Mouse (Mus musculus): ENCODE measurements around the gene Jph3. TPM values are rescaled to one million over a fixed set of nuclear protein-coding genes. Genes with fewer than 3 reads are reported as not detected.

Gene Jph3
- total RNA-seq, 2 experiments from 2014 or later = 285 to 297 TPM

DNA sequence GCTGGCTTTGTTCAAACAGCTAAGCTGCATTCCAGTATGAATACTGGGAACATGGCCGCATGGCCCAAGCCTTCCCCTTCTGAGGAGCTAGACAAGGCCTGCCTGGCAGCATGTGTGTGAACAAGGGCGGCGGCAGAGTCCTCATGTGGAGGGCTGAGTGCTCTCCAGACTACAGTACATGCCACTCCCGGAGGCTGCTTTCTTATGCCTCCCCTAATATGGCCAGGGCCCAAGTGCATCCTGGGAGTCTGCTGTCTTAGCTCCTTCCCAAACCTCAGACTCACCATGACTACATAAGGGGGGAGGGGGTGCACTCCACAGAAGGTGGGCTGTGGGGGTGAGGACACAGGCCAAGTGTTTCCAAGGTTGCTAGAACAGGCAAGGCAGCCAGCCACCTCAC lies 63.2 kb downstream of the Jph3 start:
- no peak for TF ChIP-seq CTCF (IDR thresholded peaks at IDR 0.05)
- no peak overlapping the region for H3K4me3 ChIP-seq
- H3K27ac ChIP-seq = peak overlapping the region; percentile 44; the same call in 1 of the 2 replicates
- no peak for DNase-seq (ENCODE audit: extremely low spot score in 1 of 2, low spot score in 2 of 2)
- intact Hi-C loops (cut with DNase I) = no loop called here

DNA sequence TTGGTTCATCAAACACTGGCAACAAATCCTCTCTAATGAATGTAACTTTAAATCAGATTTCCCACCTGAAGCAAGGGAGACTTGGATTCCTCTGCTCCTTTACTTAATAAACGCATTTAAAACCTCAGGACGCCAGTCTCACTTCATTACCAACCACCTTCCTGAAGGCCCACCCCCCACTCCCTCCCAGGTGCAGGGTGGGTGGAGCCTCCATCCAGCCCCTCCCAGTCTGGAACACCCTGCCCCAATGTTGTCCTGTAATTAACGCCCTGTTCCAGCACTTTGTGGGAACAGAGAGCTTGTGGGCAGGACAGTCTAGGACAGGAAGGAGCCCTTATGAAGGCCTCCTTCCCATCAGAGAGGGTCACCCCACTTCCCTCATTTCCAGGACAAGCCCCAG lies 64.7 kb downstream of the Jph3 start:
- intact Hi-C loops (cut with DNase I) = no loop called here
- DNase-seq (ENCODE audit: extremely low spot score in 1 of 2, low spot score in 2 of 2) = no peak
- Histone ChIP-seq H3K4me3 (no peak overlapping the region), H3K27ac (no peak overlapping the region)
- no peak for TF ChIP-seq CTCF (IDR thresholded peaks at IDR 0.05)

DNA sequence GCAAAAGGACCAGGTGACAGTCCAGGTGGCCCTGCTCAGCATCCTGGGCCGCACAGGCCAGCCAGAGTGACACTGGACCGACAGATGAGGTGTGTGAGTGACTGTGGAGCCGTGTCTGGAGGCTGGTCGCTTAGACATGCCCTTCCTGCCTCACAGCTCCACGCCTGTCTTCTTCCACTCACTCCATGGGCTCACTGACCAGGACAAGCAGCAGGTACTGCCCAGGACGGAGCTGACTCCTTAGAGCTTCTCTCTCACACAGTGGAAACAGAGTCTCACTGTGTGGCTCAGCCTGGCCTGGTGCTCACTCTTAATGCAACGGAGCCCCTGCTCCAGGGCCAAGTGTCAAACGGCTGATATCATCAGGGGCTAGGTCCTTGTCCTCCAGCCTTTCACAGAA lies 66.0 kb downstream of the Jph3 start:
- DNase-seq (ENCODE audit: extremely low spot score in 1 of 2, low spot score in 2 of 2) = no peak
- H3K4me3 ChIP-seq = no peak overlapping the region
- intact Hi-C loops (cut with DNase I) = no loop called here
- no peak overlapping the region for H3K27ac ChIP-seq
- no peak for TF ChIP-seq CTCF (IDR thresholded peaks at IDR 0.05)

DNA sequence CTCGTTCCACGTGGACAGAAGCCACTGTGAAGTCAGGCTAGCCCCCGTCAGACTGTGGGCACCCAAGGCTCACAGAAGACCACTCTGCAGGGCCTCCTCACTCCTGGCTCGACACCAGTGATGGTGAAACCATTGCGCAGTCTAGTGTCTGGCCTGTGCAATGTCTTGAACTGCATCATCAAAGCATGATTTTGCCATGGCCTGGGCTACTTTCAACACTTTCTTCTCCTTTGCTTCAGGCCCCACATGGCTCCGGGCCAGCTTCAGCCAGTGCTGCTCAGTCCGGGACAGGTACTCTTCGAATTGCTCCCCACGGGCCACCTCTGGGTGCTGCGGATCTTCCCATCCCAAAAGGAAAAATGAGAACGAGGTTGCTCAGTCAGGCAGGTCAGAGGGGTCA lies 67.0 kb downstream of the Jph3 start:
- no peak for TF ChIP-seq CTCF (IDR thresholded peaks at IDR 0.05)
- intact Hi-C loops (cut with DNase I) = no loop called here
- no peak for DNase-seq (ENCODE audit: extremely low spot score in 1 of 2, low spot score in 2 of 2)
- Histone ChIP-seq H3K27ac (no peak overlapping the region), H3K4me3 (no peak overlapping the region)

DNA sequence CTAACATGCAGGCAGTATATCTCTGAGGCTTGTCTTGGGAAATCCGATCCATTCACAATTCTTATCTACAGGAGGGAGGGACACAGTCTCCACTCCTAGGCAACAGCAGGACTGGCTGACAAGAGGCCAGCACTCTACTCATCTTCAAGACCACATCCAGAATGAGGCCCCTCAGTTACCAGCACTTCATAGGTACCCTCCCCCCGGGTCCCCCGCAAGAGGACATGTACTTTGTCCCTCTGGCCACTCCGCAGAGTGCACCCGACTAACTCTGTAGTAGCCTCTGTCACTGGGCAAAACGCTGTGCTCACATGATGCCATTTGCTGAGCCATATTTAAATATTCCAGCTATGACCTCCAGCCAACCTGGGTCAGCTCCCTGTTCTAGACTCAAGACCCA lies 69.0 kb downstream of the Jph3 start:
- H3K4me3 ChIP-seq = no peak overlapping the region
- intact Hi-C loops (cut with DNase I) = no loop called here
- DNase-seq (ENCODE audit: extremely low spot score in 1 of 2, low spot score in 2 of 2) = no peak
- H3K27ac ChIP-seq = no peak overlapping the region
- no peak for TF ChIP-seq CTCF (IDR thresholded peaks at IDR 0.05)

DNA sequence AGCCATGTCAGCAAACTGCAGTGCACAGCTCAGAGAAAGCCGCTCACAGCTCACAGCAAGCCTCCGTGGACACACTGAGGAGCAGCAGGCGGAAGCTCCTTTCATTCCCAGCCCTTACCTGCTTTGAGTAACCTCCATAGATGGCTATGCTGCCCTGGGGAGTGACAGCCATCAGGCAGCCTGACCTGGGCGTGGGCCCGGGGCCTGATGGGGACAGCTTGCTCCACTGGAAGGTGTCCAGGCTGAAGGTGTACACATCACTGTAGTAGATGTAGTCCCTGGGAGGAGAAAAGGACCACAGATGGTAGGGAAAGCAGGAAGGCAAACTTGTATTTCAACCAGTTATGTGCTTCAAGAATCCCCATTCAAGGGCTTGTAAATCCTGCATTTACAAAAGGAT lies 75.4 kb downstream of the Jph3 start:
- TF ChIP-seq CTCF (IDR thresholded peaks at IDR 0.05) = no peak
- no peak for DNase-seq (ENCODE audit: extremely low spot score in 1 of 2, low spot score in 2 of 2)
- Histone ChIP-seq H3K27ac (no peak overlapping the region), H3K4me3 (no peak overlapping the region)
- intact Hi-C loops (cut with DNase I) = no loop called here

DNA sequence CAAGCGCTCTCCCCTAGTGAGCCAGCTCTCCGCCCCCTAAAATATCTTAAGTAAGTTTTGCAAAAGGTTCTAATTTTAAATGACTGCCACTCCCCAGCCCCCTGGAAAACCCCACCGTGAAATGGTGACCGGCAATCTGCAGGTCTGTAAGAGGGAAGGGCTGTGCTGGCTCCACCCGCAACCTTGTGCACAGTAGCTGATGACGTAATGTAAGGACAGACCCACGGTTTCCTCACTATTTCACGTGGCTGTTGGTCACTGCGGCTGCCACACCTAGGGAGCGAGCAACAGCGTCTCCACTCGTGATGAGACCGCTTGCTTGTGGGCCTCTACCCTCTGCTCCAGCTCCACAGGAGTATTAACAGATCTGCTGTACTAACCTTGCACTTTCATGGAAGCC lies 76.7 kb downstream of the Jph3 start:
- no peak for TF ChIP-seq CTCF (IDR thresholded peaks at IDR 0.05)
- intact Hi-C loops (cut with DNase I) = no loop called here
- Histone ChIP-seq H3K27ac (no peak overlapping the region), H3K4me3 (no peak overlapping the region)
- DNase-seq (ENCODE audit: extremely low spot score in 1 of 2, low spot score in 2 of 2) = no peak

DNA sequence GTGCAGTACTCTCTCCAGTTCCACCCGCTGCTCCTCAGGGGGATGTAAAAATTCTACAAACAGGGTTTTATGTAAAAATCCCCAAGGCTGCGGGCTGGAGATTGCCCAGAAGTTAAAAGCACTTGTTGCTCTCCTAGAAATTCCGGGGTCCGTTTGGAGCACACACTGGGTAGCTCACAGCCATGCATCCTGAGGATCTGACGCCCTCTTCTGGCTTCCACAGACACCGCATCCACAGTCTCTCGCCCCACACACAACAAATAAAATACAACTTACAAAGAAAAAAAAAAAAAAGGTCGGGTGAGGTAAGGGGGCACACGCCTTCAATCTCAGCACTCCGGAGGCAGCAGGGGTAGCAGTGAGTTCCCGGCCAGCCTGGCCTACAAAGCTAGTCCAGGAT lies 78.6 kb downstream of the Jph3 start:
- DNase-seq (ENCODE audit: extremely low spot score in 1 of 2, low spot score in 2 of 2) = no peak
- Histone ChIP-seq H3K4me3 (no peak overlapping the region), H3K27ac (no peak overlapping the region)
- no peak; the same call in 1 of the 2 replicates for TF ChIP-seq CTCF (IDR thresholded peaks at IDR 0.05)
- intact Hi-C loops (cut with DNase I) = no loop called here

DNA sequence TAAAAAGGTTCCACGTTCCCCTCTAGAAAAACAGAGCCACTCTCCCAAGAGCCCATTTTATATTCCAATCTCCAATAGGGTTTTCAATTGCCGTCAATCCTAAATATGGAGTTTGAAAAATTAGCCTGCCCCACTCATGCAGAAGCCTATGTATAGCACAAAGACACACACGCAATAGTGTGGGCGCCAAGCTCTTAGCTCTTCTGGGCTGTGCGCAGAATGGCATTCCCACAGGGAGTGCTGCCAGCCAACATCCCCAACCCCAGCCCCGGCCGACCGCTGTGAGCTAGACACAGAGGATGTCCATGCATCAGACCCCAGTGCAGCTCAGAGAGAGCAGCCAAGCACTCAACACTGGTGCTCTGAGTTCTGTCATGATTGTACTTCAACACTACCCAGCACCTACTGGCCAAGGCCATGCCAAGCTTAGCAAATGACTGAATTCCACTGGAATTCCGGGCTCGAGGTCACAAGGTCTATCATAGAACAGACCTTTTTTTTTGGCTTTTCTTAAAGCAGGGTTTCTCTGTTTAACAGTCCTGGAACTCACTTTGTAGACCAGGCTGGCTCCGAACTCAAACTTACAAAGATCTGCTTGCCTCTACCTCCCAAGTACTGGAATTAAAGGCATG lies 80.2 kb downstream of the Jph3 start:
- intact Hi-C loops (cut with DNase I) = loop anchor here (5.0 kb wide), 1 partner anchor 77 kb away; no protein-coding TSS in a partner anchor
- peak in 1 of 2 experiments; percentile 69 for DNase-seq (ENCODE audit: extremely low spot score in 1 of 2, low spot score in 2 of 2)
- TF ChIP-seq CTCF (IDR thresholded peaks at IDR 0.05) = no peak
- Histone ChIP-seq H3K4me3 (no peak overlapping the region), H3K27ac (peak overlapping the region; percentile 86)

DNA sequence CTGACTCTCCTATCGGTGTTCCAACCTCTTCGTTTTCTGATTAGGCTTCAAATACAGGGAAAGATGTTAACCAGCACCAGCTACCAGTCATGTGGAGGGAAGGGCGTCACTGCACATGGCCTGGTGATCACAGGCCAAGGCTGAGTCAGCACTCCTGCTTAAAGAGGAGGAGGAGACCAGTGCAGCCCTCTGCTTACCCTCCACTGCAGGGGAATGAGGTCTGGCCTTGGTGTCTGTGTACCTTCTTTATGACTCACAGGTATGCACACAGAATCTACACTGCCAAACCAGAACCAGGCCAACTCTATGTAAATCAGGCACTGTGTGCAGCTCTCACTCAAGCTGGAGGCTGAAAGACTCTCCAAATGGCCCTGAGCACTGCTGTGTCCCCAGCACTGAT lies 82.1 kb downstream of the Jph3 start:
- DNase-seq (ENCODE audit: extremely low spot score in 1 of 2, low spot score in 2 of 2) = no peak
- TF ChIP-seq CTCF (IDR thresholded peaks at IDR 0.05) = no peak
- intact Hi-C loops (cut with DNase I) = loop anchor here (5.0 kb wide), 1 partner anchor 79 kb away; no protein-coding TSS in a partner anchor
- Histone ChIP-seq H3K4me3 (no peak overlapping the region), H3K27ac (peak overlapping the region; percentile 83)

DNA sequence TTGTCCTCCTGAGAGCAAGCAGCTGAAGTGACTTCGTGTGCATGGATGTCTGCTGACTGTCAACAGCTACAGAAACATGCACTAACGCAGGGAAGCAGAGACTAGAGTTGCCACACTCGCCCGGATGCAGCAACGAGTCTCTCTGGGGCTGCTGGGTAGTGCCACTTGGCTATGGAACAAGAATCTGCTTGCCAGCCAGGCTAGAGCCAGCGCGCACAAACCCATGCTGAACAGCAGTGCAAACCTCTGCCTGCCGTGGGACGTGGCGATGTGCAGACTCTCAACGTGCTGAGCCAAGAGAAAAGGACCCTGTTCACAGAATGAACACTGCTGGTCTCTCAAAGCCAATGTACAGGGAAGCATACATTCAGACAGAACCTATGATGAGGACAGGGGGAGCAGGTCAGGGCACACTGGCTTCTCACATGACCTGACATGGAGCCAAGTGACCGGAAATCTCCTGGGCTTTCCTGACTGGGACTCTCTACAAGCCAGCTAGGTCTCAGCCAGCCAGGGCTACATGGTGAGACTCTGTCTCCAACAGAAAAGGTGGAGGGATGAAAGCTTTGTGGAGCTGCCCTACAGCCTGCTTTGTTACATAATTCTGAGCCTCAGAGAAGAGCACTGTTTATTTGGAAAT lies 82.6 kb downstream of the Jph3 start:
- intact Hi-C loops (cut with DNase I) = loop anchor here (5.0 kb wide), 1 partner anchor 80 kb away; no protein-coding TSS in a partner anchor
- Histone ChIP-seq H3K27ac (peak overlapping the region; percentile 83), H3K4me3 (no peak overlapping the region)
- DNase-seq (ENCODE audit: extremely low spot score in 1 of 2, low spot score in 2 of 2) = no peak
- no peak for TF ChIP-seq CTCF (IDR thresholded peaks at IDR 0.05)

DNA sequence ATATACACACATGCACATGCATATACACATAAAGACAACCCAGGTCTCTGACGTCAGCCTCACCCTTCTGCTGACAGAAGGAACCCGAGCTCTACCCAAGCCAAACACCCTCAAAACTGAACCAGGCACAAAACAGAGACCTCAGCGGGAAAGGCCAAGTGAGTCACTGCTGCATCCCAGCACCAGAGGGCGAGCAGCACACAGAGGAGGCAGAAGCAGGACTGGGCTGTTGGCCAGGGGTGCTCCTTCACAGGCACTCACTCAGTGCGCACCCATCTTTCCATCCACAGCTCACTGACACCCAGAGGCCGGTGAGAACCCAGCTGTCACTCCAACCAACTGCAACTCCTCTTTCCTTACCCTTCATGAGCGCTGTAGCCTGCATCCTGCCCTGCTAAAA lies 88.8 kb downstream of the Jph3 start:
- no peak for DNase-seq (ENCODE audit: extremely low spot score in 1 of 2, low spot score in 2 of 2)
- H3K4me3 ChIP-seq = no peak overlapping the region
- no peak; the same call in 1 of the 2 replicates for TF ChIP-seq CTCF (IDR thresholded peaks at IDR 0.05)
- intact Hi-C loops (cut with DNase I) = no loop called here
- H3K27ac ChIP-seq = no peak overlapping the region

DNA sequence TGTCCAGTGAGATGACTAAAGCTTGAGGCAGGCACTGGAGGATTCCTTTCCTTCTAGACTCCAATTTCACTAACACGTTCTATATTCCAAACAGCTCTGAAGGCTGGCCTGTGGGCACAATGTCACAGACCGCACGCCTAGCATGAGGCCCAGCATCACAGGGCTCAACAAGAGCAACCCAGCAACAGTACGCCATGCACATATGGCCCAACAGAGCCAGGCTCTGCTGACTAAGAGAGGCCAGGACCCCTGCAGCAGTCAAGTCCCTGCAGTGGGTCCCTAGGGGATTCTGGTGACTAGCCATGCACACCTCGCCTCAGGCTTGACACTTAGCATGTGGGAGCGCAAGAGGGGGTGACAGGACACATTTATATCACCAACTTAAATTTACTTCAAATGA lies 91.4 kb downstream of the Jph3 start:
- TF ChIP-seq CTCF (IDR thresholded peaks at IDR 0.05) = no peak
- intact Hi-C loops (cut with DNase I) = no loop called here
- Histone ChIP-seq H3K27ac (no peak overlapping the region), H3K4me3 (no peak overlapping the region)
- no peak for DNase-seq (ENCODE audit: extremely low spot score in 1 of 2, low spot score in 2 of 2)

All from left cerebral cortex, adult 2 months (tissue).